Mouse (Mus musculus) lung, postnatal 25 days (tissue): ENCODE data around the gene Cd164l2.

ENCODE experiments used
- DNase-seq: peaks from one replicate; pipeline ENCODE4 v3.0.0; 2022; ENCODE audit warnings: low spot score

Cd164l2 gene

GRCm38 (mm10) chr4:133221701-133222100 is 9.8 kb downstream of the Cd164l2 start:
- no peak for DNase-seq

- no peak for DNase-seq
Observed at GRCm38 (mm10) chr4:133223875-133224274, 11.9 kb downstream of the Cd164l2 start.

GRCm38 (mm10) chr4:133226073-133226472 is 14.1 kb downstream of the Cd164l2 start:
- peak; percentile 58 for DNase-seq

GRCm38 (mm10) chr4:133227636-133228035 is 15.7 kb downstream of the Cd164l2 start:
- no peak for DNase-seq

- no peak for DNase-seq
Observed at GRCm38 (mm10) chr4:133229582-133229981, 17.7 kb downstream of the Cd164l2 start.

- DNase-seq, result peak; percentile 76
Observed at GRCm38 (mm10) chr4:133233285-133233976, 21.5 kb downstream of the Cd164l2 start.

GRCm38 (mm10) chr4:133234771-133235170 is 22.8 kb downstream of the Cd164l2 start:
- no peak for DNase-seq

- no peak for DNase-seq
Observed at GRCm38 (mm10) chr4:133235415-133235814, 23.5 kb downstream of the Cd164l2 start.

- DNase-seq, result no peak
Observed at GRCm38 (mm10) chr4:133237911-133238310, 26.0 kb downstream of the Cd164l2 start.

GRCm38 (mm10) chr4:133240490-133240921 is 28.6 kb downstream of the Cd164l2 start, which contains the start of gene Map3k6:
Gene Map3k6, plus strand, starts transcription at chr4:133240818.
- DNase-seq, result peak; percentile 96

GRCm38 (mm10) chr4:133240934-133241908 is 29.3 kb downstream of the Cd164l2 start:
- peak; percentile 88 for DNase-seq

GRCm38 (mm10) chr4:133241910-133242309 is 30.0 kb downstream of the Cd164l2 start:
- DNase-seq, result peak; percentile 40

- no peak for DNase-seq
Observed at GRCm38 (mm10) chr4:133242710-133243109, 30.8 kb downstream of the Cd164l2 start.

GRCm38 (mm10) chr4:133243538-133243937 is 31.6 kb downstream of the Cd164l2 start:
- peak; percentile 35 for DNase-seq

GRCm38 (mm10) chr4:133244289-133244688 is 32.4 kb downstream of the Cd164l2 start:
- no peak for DNase-seq

GRCm38 (mm10) chr4:133247072-133247471 is 35.1 kb downstream of the Cd164l2 start:
- DNase-seq, result peak; percentile 66

GRCm38 (mm10) chr4:133247806-133248449 is 36.0 kb downstream of the Cd164l2 start:
- DNase-seq, result no peak

- DNase-seq, result peak; percentile 84
Observed at GRCm38 (mm10) chr4:133250609-133251008, 38.7 kb downstream of the Cd164l2 start.

GRCm38 (mm10) chr4:133251214-133251613 is 39.3 kb downstream of the Cd164l2 start:
- DNase-seq, result no peak

- DNase-seq, result no peak
Observed at GRCm38 (mm10) chr4:133252089-133252488, 40.2 kb downstream of the Cd164l2 start.

GRCm38 (mm10) chr4:133253412-133253811 is 41.5 kb downstream of the Cd164l2 start:
- DNase-seq, result no peak

- no peak for DNase-seq
Observed at GRCm38 (mm10) chr4:133255392-133255791, 43.5 kb downstream of the Cd164l2 start.
